Mouse (Mus musculus) heart, postnatal 0 days (tissue): Measurements from ENCODE around the gene Senp8.

Source experiments
- CTCF ChIP-seq: IDR thresholded peaks from 2 replicates; pipeline ENCODE4 v1.5.1; 2016; ENCODE audit warnings: antibody characterized with exemption, control low read depth, low read depth
- EP300 ChIP-seq: IDR thresholded peaks from 2 replicates; pipeline ENCODE4 v1.6.1; 2016; ENCODE audit warnings: antibody characterized with exemption, low read depth

DNA sequence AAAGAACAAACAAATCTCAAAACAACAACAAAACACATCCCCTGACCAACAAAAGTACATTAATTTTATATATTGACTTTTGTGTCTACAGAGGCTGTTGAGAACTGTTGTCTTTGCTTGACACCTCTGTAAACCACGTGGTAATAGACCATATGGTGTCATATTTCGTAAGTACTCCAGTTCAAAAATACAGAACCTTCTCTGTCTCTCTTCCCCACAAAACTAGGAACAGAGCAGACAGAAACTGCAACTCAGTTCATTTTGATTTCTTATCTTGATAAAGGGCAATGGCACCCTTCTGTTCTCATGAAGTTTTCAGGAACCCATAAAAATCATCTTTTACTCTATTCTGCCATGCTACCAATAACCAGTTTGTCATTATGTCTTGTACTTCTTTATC lies 4.7 kb upstream of the Senp8 start:
- TF ChIP-seq CTCF (no peak), EP300 (no peak)
